Mouse (Mus musculus): ENCODE data around the gene Vps37c. TPM values are rescaled to one million over a fixed set of nuclear protein-coding genes. Genes with fewer than 3 reads are reported as not detected.
A peak's percentile ranks its signal among the peaks of the same experiment; 100 is the strongest.

The Vps37c gene
- polyA plus RNA-seq, 1 experiment: 29.0 TPM

GRCm38 (mm10) chr19:10714168-10714567 lies 25.6 kb downstream of the Vps37c start:
- H3K27me3 ChIP-seq (ENCODE audit: control insufficient read depth, insufficient read depth, low read length): no peaks in the 10 kb centered on the region
- TF ChIP-seq CTCF (IDR thresholded peaks at IDR 0.05; ENCODE audit: control insufficient read depth, insufficient read depth, insufficient replicate concordance, low read depth, low read length) (no peak), POLR2A (IDR thresholded peaks at IDR 0.05; ENCODE audit: control insufficient read depth, low read depth, low read length) (no peak)
- 0 out of 2 replicates have a peak, but pooled peaks cover 1% of the 10 kb centered on the region for H3K4me1 ChIP-seq (ENCODE audit: control insufficient read depth, insufficient read depth, low read length)
- H3K4me3 ChIP-seq (ENCODE audit: control insufficient read depth, low read depth, low read length): no peak overlapping the region
- H3K27ac ChIP-seq (ENCODE audit: control insufficient read depth, insufficient read depth, low read depth, low read length): no peak overlapping the region
- H3K36me3 ChIP-seq (ENCODE audit: control insufficient read depth, insufficient read depth, low read length): peaks cover 3% of the 10 kb centered on the region

- TF ChIP-seq POLR2A (IDR thresholded peaks at IDR 0.05; ENCODE audit: control insufficient read depth, low read depth, low read length) (no peak), CTCF (IDR thresholded peaks at IDR 0.05; ENCODE audit: control insufficient read depth, insufficient read depth, insufficient replicate concordance, low read depth, low read length) (peak; percentile 66; the same call in 1 of the 2 replicates)
- Histone ChIP-seq H3K36me3 (ENCODE audit: control insufficient read depth, insufficient read depth, low read length) (peaks cover 3% of the 10 kb centered on the region), H3K4me3 (ENCODE audit: control insufficient read depth, low read depth, low read length) (no peak overlapping the region), H3K27me3 (ENCODE audit: control insufficient read depth, insufficient read depth, low read length) (no peaks in the 10 kb centered on the region), H3K4me1 (ENCODE audit: control insufficient read depth, insufficient read depth, low read length) (no peaks in the 10 kb centered on the region), H3K27ac (ENCODE audit: control insufficient read depth, insufficient read depth, low read depth, low read length) (no peak overlapping the region)
These were observed 26.3 kb downstream of the Vps37c start for GRCm38 (mm10) chr19:10714682-10715475.

GRCm38 (mm10) chr19:10715476-10715875 lies 26.9 kb downstream of the Vps37c start:
- no peaks in the 10 kb centered on the region for H3K4me1 ChIP-seq (ENCODE audit: control insufficient read depth, insufficient read depth, low read length)
- no peak overlapping the region for H3K4me3 ChIP-seq (ENCODE audit: control insufficient read depth, low read depth, low read length)
- peaks cover 3% of the 10 kb centered on the region for H3K36me3 ChIP-seq (ENCODE audit: control insufficient read depth, insufficient read depth, low read length)
- no peak overlapping the region for H3K27ac ChIP-seq (ENCODE audit: control insufficient read depth, insufficient read depth, low read depth, low read length)
- no peak for TF ChIP-seq CTCF (IDR thresholded peaks at IDR 0.05; ENCODE audit: control insufficient read depth, insufficient read depth, insufficient replicate concordance, low read depth, low read length)
- TF ChIP-seq POLR2A (IDR thresholded peaks at IDR 0.05; ENCODE audit: control insufficient read depth, low read depth, low read length): no peak
- H3K27me3 ChIP-seq (ENCODE audit: control insufficient read depth, insufficient read depth, low read length): no peaks in the 10 kb centered on the region

GRCm38 (mm10) chr19:10718251-10718775 lies 29.8 kb downstream of the Vps37c start:
- Histone ChIP-seq H3K4me3 (ENCODE audit: control insufficient read depth, low read depth, low read length) (no peak overlapping the region), H3K36me3 (ENCODE audit: control insufficient read depth, insufficient read depth, low read length) (no peaks in the 10 kb centered on the region), H3K27ac (ENCODE audit: control insufficient read depth, insufficient read depth, low read depth, low read length) (no peak overlapping the region), H3K4me1 (ENCODE audit: control insufficient read depth, insufficient read depth, low read length) (no peaks in the 10 kb centered on the region), H3K27me3 (ENCODE audit: control insufficient read depth, insufficient read depth, low read length) (no peaks in the 10 kb centered on the region)
- no peak for TF ChIP-seq CTCF (IDR thresholded peaks at IDR 0.05; ENCODE audit: control insufficient read depth, insufficient read depth, insufficient replicate concordance, low read depth, low read length)
- no peak for TF ChIP-seq POLR2A (IDR thresholded peaks at IDR 0.05; ENCODE audit: control insufficient read depth, low read depth, low read length)

- no peaks in the 10 kb centered on the region for H3K27me3 ChIP-seq (ENCODE audit: control insufficient read depth, insufficient read depth, low read length)
- no peak overlapping the region for H3K27ac ChIP-seq (ENCODE audit: control insufficient read depth, insufficient read depth, low read depth, low read length)
- TF ChIP-seq CTCF (IDR thresholded peaks at IDR 0.05; ENCODE audit: control insufficient read depth, insufficient read depth, insufficient replicate concordance, low read depth, low read length) (no peak), POLR2A (IDR thresholded peaks at IDR 0.05; ENCODE audit: control insufficient read depth, low read depth, low read length) (no peak)
- H3K4me3 ChIP-seq (ENCODE audit: control insufficient read depth, low read depth, low read length): no peak overlapping the region
- no peaks in the 10 kb centered on the region for H3K36me3 ChIP-seq (ENCODE audit: control insufficient read depth, insufficient read depth, low read length)
- H3K4me1 ChIP-seq (ENCODE audit: control insufficient read depth, insufficient read depth, low read length): no peaks in the 10 kb centered on the region
These were observed 31.2 kb downstream of the Vps37c start for GRCm38 (mm10) chr19:10719751-10720150.

- Histone ChIP-seq H3K4me3 (ENCODE audit: control insufficient read depth, low read depth, low read length) (no peak overlapping the region), H3K4me1 (ENCODE audit: control insufficient read depth, insufficient read depth, low read length) (no peaks in the 10 kb centered on the region), H3K27me3 (ENCODE audit: control insufficient read depth, insufficient read depth, low read length) (no peaks in the 10 kb centered on the region), H3K36me3 (ENCODE audit: control insufficient read depth, insufficient read depth, low read length) (no peaks in the 10 kb centered on the region), H3K27ac (ENCODE audit: control insufficient read depth, insufficient read depth, low read depth, low read length) (no peak overlapping the region)
- no peak for TF ChIP-seq POLR2A (IDR thresholded peaks at IDR 0.05; ENCODE audit: control insufficient read depth, low read depth, low read length)
- TF ChIP-seq CTCF (IDR thresholded peaks at IDR 0.05; ENCODE audit: control insufficient read depth, insufficient read depth, insufficient replicate concordance, low read depth, low read length): no peak
These were observed 32.0 kb downstream of the Vps37c start for GRCm38 (mm10) chr19:10720524-10720923.

GRCm38 (mm10) chr19:10721064-10721463 lies 32.5 kb downstream of the Vps37c start:
- Histone ChIP-seq H3K27me3 (ENCODE audit: control insufficient read depth, insufficient read depth, low read length) (no peaks in the 10 kb centered on the region), H3K4me3 (ENCODE audit: control insufficient read depth, low read depth, low read length) (no peak overlapping the region), H3K36me3 (ENCODE audit: control insufficient read depth, insufficient read depth, low read length) (no peaks in the 10 kb centered on the region), H3K27ac (ENCODE audit: control insufficient read depth, insufficient read depth, low read depth, low read length) (no peak overlapping the region), H3K4me1 (ENCODE audit: control insufficient read depth, insufficient read depth, low read length) (no peaks in the 10 kb centered on the region)
- TF ChIP-seq POLR2A (IDR thresholded peaks at IDR 0.05; ENCODE audit: control insufficient read depth, low read depth, low read length): no peak
- no peak for TF ChIP-seq CTCF (IDR thresholded peaks at IDR 0.05; ENCODE audit: control insufficient read depth, insufficient read depth, insufficient replicate concordance, low read depth, low read length)
